Mouse (Mus musculus): ENCODE measurements around the gene Sparc. TPM values are rescaled to one million over a fixed set of nuclear protein-coding genes. Genes with fewer than 3 reads are reported as not detected.

The Sparc gene
- 100 to 1,000 TPM; 217 to 328 (median 260) TPM for total RNA-seq (2022)

DNA sequence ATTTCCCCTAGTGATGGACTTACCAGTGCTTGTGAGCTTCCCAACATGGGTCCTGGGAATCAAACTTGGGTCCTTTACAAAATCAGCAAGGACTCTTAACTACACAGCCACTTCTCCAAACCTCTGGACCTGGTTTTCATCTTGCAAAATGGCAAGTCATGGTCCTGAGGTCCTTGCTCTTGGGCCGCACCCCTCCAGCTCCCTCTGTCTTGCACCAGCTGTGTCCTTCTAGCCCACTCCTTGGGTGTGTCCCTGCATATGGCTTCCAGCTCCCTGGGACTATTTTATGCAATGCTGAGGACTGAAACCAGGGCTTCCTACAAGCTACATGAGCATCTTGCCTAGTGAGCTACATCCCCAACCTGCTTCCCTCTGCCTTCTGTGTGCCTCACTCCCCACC lies at the start of gene Sparc:
TSS of gene Sparc (minus strand) at position 206 of the 400 bp plus-strand sequence.
- DNase-seq (ENCODE audit: low spot score in 2 of 2): no peak

DNA sequence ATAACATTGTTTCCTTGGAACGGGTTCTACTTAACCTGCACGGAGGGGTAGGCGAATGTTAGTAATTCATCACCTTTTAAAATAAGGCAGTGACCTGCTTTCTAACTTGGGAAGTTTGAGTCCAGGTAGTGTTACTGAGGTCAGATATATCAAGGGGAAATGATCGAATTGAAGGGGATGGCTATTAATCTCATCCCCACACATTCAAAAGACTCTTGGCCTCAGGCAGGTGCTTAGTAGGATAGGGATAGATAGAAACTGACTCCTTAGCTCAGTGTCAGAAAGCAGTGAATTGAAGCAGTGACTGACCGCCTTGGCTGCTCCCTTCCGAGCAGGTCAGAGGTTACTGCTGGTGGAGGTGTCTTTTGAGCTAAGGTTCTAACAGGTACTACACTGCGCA lies 48.5 kb upstream of the Sparc start:
- DNase-seq (ENCODE audit: low spot score in 2 of 2): no peak

DNA sequence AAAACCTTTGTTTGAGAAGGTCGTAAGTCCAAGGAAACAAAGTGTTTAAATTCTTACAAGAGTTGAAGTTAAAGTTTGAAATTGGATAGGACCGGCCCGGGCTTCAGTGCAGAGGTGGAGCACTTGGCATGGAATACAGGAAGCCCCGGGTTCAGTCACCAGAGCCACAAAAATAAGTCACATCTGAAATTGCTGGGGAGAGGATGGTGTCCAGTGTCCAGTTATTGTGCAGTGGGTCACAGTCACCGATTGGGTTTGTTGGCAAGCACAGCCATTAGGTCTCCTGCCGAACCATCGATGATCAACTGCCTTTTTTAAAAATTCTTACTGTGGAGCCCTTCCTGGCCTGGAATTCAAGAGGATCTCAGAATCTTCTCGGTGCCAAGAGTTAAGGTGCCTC lies 47.8 kb upstream of the Sparc start:
- DNase-seq (ENCODE audit: low spot score in 2 of 2): no peak

DNA sequence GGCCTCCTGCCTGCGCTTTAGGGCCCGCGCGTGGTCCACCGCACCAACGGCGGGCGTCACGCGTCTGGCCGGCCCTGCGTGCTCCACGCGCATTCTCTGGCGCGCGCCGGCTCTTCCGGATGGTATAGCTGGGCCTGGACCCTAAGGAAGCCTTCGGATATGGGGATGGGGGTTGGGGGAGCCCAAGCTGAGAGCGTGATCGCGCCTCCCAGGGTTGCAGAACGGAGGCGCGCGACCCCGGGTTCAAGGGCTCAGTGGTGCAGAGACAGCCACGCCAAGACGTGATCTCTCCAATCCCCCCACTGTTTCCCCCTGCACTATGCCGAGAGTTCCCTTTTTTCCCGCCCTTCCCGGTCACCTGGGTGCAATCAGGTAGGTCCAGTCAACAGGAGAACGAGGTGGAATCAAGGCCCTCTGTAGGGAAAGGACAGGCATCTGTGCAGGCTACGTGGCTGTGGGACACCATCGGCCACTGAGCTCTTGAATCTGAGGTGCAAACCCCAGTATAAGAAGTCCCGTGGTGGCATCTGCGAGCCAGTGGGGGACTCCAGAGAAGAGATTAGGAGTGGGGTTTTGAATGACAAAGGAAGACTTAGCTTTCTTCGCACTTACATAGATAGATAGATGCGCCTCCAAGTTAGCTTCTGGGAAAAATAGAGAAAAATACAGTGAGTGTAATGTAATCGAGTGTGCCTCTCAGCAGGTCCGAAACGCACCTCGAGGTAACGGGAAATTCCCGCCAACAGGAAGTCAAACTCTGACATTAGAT lies 47.1 kb upstream of the Sparc start:
- DNase-seq (ENCODE audit: low spot score in 2 of 2): no peak

DNA sequence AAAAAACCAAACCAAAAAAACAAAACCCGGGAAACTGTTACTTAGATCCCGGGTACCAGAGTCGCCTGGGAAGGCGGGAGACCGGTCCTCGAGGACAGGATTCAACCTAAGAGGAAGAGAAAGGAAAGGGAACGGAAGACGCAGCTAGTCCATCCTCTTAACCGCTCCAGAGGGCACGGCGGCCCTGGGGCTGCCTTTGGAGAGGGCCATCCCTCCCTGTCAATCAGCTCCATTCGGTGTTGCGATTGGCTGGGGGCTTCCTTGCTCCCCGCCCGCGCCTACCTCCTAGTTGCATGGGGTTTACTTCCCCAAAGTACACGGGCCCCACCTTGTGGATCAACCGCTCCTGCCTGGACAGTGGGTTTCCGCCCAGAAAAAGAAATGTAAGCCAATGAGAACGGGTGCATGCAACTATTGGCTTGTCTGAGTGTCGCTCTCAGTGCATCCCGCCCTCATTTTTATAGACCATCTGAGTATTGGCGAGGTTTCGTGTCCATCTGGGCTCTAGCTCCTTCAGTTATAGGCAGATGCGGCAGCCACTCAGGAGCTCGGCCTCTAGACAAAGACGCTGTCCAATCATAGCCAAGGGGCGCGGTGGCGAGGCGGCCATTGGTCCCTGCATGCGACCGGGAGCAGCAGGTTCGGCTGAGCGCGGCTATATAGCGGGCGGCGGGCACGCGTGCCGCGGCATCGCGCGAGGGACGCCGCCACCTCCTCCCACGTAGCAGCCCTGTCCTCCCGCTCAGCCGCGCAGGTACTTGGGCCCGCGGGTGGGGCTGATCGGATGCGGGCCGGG lies 46.3 kb upstream of the Sparc start, which contains the start of gene G3bp1:
TSS of gene G3bp1 (plus strand) at position 638 of the 796 bp plus-strand sequence.
- DNase-seq (ENCODE audit: low spot score in 2 of 2): peak; percentile 99 to 100

DNA sequence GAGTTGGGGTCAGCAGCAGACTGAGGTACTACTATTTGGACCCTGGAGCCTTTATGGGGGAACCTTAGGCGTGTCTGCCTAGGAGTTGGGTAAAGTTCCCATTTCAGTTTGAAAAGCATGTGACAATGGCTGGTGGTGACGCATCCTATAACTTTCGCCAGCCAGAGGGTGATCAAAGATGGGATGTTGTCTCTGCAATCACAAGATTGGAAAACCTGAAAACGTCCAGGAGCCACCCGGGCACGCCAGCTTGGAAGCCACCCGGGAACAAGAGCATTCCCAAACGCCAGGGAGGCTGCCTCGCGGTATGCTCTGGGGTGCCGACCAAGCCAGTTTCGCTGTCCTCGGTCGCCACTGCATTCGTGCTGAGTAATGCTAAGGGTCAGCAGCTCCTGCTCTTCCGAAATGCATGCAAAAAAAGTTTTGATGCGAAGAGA lies 45.6 kb upstream of the Sparc start:
- no peak for DNase-seq (ENCODE audit: low spot score in 2 of 2)

DNA sequence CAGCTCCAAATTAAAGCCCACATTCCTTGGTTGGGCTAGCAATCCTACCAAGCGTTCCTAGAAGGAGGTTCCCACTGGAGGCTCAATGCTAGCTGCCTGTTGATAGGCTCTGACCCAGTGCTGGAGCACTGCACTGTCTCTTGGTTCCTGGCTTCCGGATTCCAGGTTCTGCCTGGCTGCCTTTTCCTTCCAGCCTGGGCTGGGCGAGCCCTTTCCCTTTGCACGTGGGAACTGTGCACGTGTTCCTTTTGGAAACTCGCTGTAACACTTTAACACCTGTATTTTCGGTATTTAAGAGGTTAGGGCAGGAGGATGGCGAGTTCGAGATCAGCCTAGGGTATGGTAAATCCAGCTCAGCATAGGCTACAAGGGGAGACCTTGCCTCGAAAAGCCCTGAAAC lies 45.0 kb upstream of the Sparc start:
- no peak for DNase-seq (ENCODE audit: low spot score in 2 of 2)

DNA sequence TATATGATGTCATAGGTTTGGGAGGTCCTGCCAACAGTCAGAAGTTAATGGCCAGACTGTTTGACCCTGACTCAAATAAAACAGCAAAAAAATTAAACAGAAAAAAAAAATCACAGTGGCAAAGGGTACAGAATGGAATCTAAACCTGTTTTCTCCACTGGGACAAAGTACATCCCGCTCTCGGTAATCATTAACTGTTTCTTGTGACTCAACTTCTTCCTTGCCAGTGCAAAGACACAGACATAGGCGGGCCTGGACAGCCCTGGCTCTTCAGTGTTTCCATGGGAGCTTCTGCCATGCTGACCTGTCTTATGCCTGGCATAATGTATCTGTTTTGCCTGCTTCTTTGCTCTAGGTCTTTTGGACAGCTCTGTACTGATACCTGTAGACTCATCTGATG lies 42.2 kb upstream of the Sparc start:
- no peak for DNase-seq (ENCODE audit: low spot score in 2 of 2)

DNA sequence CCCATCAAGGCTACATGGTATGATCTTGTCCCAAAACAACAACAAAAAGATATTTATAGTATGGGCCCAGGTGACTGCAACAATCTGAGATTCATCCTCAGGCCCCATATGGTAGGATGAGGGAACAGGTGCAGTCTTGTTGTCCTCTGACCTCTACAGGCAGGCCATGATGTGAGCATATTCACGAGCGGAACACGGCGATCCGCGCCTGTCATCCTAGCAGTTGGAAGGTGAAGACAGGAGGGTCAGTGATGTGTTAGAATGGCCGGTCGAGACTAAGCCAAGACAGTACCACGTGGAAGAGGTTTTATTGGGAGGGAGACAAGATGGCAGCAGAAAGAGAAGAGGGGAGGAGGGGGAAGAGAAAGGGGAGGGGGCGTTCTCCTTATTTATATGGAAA lies 41.7 kb upstream of the Sparc start:
- DNase-seq (ENCODE audit: low spot score in 2 of 2): no peak

DNA sequence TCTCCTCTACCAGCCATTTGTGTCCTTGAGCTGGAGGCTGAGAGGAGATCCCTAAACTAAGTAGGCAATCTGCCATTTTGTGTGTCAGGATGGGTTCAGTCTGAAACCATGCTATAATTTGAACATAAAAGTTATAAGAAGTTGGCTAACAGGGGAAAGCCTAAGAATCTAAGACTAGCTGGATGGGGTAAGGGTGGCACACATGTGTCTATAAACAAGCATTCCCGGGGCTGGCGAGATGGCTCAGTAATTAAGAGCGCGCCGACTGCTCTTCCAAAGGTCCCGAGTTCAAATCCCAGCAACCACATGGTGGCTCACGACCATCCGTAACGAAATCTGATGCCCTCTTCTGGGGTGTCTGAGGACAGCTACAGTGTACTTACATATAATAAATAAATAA lies 39.2 kb upstream of the Sparc start:
- DNase-seq (ENCODE audit: low spot score in 2 of 2): no peak

DNA sequence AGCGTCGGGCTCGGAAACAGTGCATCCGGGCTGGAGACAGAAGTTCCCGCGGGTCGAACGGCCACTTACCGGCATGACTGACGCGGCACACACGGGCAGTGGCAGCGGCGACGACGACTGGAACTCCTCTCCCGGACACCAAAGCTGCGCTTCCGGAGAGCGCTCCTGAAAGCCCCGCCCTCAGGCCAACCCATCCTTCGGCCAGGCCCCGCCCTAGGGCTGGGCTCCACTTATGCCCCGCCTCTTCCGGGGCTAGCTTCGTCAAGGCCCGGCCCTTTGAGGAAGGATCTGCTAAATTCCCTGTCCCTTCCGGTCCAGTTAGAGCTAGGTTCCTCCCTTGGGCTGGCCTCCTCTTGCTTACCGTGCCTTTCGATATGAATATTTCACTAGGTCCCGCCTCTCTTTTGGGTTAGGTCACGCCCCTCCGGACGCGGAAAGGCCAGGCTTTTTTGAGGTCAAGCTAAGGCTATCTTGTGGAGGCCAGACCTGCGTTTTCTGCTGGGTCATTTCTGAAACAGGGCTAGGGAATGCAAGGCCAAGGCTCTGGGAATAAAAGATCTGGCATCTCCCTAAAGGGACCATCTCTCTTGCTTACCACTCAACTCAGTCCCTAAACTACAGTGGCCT lies 38.1 kb upstream of the Sparc start, which contains the start of gene Atox1:
TSS of gene Atox1 (minus strand) at position 221 of the 627 bp plus-strand sequence.
- DNase-seq (ENCODE audit: low spot score in 2 of 2): peak; percentile 73 to 96

DNA sequence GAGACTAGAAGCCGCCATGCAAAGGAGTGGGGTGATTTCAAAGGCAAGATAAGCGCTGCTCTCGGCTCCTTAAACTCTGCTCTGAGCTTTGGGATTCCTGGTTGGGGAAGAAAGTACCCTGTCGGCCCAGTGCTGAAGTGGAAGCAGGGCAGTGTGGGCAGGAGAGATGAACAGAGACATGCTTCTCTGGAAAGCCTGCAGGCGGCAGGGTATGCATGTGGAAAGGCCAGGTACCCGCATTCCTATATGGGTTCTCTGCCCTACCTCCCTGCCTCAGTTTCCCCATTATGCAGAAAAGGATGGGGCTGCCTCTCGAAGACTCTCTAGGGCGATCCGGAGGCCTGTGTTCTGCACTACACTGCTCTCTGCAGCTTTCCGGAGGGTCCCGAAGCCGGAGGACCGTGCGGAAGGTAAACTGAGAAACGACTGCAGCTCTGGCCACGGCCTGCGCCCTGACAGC lies 37.6 kb upstream of the Sparc start:
- no peak for DNase-seq (ENCODE audit: low spot score in 2 of 2)

DNA sequence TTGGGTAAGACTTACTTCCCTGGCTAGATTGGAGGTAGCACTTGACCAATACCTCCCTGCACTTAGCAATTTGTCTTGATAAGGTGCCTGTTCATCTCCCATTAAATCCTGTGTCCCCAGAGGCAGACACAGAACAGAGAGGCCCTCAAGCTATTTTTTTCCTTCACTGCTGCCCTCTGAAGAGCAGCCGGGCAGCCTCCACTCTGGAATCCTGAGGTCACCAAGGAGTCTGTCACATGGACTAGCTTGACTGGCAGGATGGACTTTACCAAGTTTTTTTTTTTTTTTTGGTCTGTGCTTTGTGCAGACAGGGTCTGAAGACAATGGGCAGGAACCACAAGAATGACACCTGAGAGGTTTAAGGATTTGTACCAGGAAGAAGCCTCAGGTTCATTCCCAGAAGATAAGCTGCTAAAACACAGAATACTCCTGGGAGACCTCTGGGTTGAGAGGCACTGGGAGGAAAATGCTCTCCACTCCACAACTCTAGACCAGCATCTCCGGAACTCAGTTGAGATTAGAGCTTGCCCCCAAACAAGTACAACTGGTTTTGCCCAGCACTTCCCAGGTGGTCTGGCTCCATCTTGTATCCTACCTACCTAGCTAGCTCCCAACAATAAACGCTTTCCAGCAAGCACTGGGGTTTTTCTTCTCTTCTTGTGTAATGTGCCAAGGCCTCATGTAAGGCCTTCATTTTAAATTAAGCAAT lies 37.0 kb upstream of the Sparc start:
- no peak for DNase-seq (ENCODE audit: low spot score in 2 of 2)

DNA sequence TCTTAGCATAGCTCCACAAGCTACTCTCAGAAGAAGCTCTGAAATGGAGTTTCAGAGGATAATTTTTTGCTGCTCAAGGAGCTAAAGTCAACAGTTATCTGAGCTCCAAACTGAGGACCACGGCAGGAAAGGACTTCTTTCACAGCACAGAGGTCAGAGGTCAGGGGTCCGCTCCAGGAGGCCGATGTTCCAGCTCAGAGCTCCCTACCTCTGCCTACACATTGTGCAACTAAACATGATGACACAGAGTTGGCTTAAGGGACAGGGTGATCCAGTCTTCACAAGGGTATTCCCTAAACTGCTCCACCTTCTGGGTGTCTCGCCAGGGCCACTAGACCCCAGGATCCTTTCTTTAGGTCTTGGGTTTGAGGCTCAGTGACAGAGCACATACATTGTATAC lies 35.5 kb upstream of the Sparc start:
- DNase-seq (ENCODE audit: low spot score in 2 of 2): no peak

DNA sequence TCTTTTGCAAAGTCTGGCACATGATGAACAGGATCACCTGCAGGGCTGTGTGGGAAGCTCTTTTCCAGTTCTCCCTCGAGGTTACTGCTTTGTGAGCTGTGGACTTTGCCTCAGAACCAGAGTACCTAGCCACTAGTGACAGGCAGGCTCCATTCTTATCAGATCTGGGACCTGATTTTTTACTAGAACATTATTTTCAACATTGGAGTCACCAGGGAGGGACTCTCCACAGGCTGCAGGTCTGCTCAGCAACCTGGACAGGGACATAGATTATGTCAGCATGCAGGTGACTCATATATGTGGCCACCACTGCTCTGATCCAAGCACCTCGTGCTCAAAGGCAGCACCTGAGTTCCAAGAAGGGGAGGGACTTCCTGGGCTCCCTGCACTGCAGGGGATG lies 32.2 kb upstream of the Sparc start:
- DNase-seq (ENCODE audit: low spot score in 2 of 2): no peak

DNA sequence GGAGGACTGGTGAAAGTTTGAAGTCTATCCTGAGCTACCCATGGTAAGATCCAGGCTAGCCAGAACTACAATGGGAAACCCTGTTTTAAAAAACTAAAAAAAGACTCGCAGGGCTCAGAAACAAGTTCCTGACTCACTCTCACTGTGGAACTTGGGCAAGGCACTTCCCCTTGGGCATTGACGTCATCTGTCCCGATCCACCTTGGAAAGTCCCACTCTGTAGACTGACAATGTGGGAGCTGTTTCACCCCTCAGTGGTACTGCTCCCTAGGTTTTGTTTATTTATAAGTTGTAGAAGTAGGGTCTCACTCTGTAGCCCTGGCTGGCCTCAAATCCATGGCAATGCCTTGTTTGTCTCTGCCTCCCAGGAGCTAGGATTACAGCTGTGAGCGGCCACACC lies 30.7 kb upstream of the Sparc start:
- DNase-seq (ENCODE audit: low spot score in 2 of 2): no peak

DNA sequence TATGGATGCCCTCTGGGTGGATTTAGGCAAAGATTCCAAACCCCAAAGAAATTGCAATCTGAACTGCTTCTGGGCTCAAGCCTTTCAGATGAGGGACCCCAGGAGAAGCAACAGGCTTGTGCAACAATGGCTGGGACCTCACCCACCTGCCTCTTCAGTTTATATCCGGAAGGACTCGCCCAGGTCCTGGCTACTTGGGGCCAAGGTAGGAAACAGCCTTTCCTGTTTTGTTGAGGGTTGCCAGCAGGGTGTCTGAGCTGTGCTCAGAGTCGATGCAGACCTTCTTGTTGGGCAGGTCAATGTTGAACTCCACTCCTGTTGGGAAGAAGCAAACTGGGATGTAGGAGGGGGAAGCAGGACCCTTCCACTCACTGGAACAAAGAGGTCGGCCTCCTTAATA lies 27.3 kb upstream of the Sparc start:
- DNase-seq (ENCODE audit: low spot score in 2 of 2): no peak

DNA sequence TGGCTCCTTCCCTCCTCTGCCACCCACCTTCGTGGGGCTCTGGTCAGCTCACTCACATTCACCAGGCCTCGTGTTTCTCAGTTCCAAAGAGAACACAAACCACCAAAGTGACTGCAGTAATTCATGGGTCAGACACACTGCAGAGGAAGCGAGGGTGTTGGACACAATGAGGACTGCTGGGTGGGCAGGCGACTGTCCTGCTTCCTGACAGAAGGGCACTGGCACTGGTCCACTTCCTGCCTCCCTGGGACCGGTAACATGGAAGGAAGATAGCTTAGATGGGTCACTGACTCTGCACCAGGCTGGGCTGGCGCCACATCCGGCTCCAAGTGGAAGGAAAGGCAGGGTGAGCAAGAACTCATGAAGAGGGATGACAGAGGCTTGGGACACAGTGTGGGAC lies 26.5 kb upstream of the Sparc start:
- DNase-seq (ENCODE audit: low spot score in 2 of 2): no peak

DNA sequence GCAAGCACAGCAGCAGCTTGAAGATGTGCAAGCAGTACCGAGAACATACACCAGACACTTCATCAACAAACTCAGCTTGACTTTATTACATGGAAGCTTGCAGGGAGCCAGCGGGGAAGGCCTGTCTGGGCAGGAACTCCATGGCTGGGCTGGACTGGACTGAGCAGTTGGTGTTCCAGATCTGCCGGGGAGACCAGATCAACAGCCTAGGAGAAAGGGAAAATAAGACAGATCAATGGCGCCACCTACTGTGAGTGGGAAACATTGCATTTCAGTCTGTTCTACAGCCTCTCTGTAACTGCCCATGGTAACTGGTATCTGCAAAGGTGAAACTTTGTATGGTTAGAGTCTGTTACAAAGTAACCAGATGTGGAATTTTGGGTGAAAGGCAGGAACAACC lies 23.6 kb upstream of the Sparc start:
- DNase-seq (ENCODE audit: low spot score in 2 of 2): peak; percentile 48 to 51

DNA sequence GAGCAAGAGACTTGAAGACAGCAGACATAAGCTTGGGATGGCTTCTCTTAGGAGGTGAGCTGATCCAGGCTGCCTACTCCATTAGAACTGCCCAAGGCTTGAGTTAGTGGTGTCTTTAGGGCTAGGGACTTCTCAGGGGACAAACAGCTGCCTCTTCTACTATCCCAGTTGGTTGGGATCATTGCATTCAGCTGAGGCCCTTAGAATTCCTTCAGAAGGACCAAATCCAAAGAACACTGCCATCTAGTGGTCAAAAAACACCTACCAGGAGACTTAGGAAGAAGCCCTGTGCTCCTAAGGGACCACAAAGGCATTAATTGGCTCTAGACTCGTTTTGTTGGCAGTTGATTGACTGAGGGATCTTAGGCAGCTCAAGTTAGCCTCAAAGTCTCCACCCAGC lies 21.8 kb upstream of the Sparc start:
- no peak for DNase-seq (ENCODE audit: low spot score in 2 of 2)

DNA sequence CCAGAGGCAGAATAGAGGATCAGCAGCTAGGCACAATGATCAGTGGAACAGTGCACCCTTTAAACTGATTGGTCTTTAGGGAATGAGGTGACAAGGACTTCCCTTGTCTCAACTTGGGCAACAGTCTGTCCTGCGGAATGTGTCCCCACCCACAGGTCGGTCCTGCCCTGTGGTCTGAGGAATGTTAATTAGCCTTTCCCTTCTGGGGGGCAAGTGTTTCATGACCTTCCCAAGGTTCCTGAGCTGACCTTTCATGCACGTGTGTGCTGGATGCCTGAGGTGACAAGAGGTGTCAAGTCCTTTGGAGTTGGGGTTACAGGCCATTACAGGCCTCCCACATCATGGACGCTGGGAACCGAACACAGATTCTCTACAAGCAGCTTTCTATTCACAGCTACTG lies 16.7 kb upstream of the Sparc start:
- no peak for DNase-seq (ENCODE audit: low spot score in 2 of 2)

Data from left cerebral cortex, adult 8-10 months (tissue).